Mouse (Mus musculus) cerebellum, adult 2 months (tissue): ENCODE data around the gene Casz1. TPM values are rescaled to one million over a fixed set of nuclear protein-coding genes. Genes with fewer than 3 reads are reported as not detected.

Experiments
- DNase-seq, 2 experiments: peaks; one replicate each; pipeline ENCODE4 v3.0.0; 2021
- H3K27ac ChIP-seq: fragments of 200-500 bp; 2 replicates; pipeline ENCODE4 v1.5.1; 2012; ENCODE audit warnings: low read length, control low read depth, inconsistent platforms; ENCODE audit not compliant: insufficient read depth
- H3K27me3 ChIP-seq: fragments of 200-500 bp; 2 replicates; pipeline ENCODE4 v1.6.1; 2012; ENCODE audit warnings: inconsistent platforms, mild to moderate bottlenecking, low read length, moderate library complexity; ENCODE audit not compliant: control insufficient read depth, insufficient read depth
- H3K4me1 ChIP-seq: fragments of 200-500 bp; 2 replicates; pipeline ENCODE4 v1.6.1; 2011; ENCODE audit warnings: low read length; ENCODE audit not compliant: control insufficient read depth, insufficient read depth
- H3K4me3 ChIP-seq: fragments of 200-500 bp; replicated peaks from 2 replicates; pipeline ENCODE3; 2011; ENCODE audit warnings: mild to moderate bottlenecking, low read depth, low read length, control low read depth; ENCODE audit not compliant: insufficient read depth
- CTCF ChIP-seq: fragments of 200-500 bp; IDR thresholded peaks from 2 replicates; pipeline ENCODE4 v1.5.1; 2011; ENCODE audit warnings: low read depth, mild to moderate bottlenecking, control low read depth, low read length, moderate library complexity, borderline replicate concordance; ENCODE audit not compliant: insufficient read depth
- POLR2A ChIP-seq: fragments of 200-500 bp; IDR thresholded peaks from 2 replicates; pipeline ENCODE4 v1.6.1; 2011; ENCODE audit warnings: low read length, control low read depth, borderline replicate concordance; ENCODE audit not compliant: insufficient read depth
- WGBS: fragments of 180-500 bp; shearing (Covaris S2); methylation state at CpG from one replicate; pipeline ENCODE4 v1.1.7; 2018; 5-methylcytosine and 5-hydroxymethylcytosine counted together
- polyA plus RNA-seq: library from polyadenylated mRNA; depleted of rRNA; stranded (reverse); fragments of >200 nt; gene quantifications from 2 replicates; pipeline ENCODE4 v1.2.3, GENCODE M21; 2012

The Casz1 gene
- polyA plus RNA-seq, 1 experiment, result 1.5 TPM

DNA sequence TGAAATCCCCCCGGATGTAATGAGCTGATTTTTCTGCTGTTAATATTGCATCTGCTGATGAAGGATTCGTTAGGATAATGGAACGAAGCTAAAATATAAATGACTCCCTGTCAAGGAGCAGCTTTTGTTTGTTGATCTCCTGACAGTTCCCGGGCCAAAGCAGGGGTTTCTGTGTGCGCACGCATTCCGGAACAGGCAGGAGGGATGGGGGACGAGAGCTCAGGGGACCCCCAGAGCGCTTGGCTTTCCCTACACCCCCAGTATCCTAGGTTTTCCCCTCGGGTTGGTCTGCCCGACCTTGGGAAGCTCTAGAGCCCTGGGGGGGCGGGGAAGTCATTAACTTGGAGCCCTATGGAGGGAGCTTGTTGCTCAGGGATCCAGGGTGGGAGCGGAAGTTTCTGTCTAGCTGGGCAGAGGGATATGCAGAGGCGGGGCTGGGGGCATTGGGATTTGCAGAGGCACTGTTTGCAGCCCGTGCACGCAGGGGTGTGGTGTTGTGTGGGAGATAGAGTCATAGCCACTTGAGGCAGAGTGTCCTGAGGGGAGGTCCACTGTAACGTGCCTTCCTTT is 78.2 kb downstream of the Casz1 start:
- TF ChIP-seq CTCF, result no peak
- no peak for TF ChIP-seq POLR2A
- Histone ChIP-seq H3K4me1 (peaks cover 7% of the 10 kb centered on the region), H3K4me3 (no peak overlapping the region), H3K27me3 (peaks cover 2% of the 10 kb centered on the region; the same call in 1 of the 2 replicates), H3K27ac (no peak overlapping the region)
- no peak for DNase-seq
- WGBS, result 43% methylated on average over 17 of the region's 17 CpGs

DNA sequence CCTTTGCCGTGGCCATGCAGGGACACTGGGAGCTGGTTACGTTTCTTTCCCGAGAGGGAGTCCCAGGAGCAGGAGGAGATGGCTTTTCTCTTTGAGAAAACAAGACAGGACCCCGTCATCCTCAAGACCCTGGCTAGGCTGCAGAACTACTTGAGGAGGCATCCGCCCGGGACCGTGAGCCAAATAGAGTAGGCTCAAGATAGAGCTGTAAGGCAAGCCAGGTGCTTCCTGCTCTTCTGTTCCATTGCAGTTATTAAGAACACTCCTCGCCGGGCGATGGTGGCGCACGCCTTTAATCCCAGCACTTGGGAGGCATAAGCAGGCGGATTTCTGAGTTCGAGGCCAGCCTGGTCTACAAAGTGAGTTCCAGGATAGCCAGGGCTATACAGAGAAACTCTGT is 80.4 kb downstream of the Casz1 start:
- Histone ChIP-seq H3K4me1 (peaks cover 7% of the 10 kb centered on the region), H3K27me3 (peaks cover 2% of the 10 kb centered on the region; the same call in 1 of the 2 replicates), H3K4me3 (no peak overlapping the region), H3K27ac (no peak overlapping the region)
- 84% methylated on average over 14 of the region's 14 CpGs for WGBS
- DNase-seq, result no peak
- TF ChIP-seq POLR2A (no peak), CTCF (no peak)

DNA sequence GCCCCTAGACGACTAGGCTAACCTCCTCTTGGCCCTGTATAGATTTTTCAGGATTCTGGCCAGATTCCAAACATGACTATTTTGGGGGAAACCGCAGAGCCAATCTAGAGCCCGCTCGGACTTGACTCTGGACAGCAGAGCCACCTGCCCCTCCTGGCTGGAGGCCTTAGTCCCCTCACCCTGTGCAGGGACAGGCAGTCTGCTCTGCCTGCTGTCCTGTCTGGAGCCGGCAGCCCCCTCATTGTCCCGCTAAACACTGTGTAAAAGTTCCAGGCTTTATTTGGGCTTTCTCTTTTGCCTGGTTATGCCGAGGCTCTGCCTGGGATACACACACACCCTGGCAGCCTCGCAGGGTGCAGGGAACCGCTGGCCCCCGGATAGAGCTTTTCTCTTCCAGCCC is 81.2 kb downstream of the Casz1 start:
- Histone ChIP-seq H3K27ac (no peak overlapping the region), H3K27me3 (peaks cover 2% of the 10 kb centered on the region; the same call in 1 of the 2 replicates), H3K4me1 (peaks cover 7% of the 10 kb centered on the region), H3K4me3 (no peak overlapping the region)
- TF ChIP-seq POLR2A (no peak), CTCF (no peak)
- WGBS, result 14% methylated on average over 10 of the region's 10 CpGs
- DNase-seq, result no peak

- Histone ChIP-seq H3K4me1 (peaks cover 7% of the 10 kb centered on the region), H3K4me3 (no peak overlapping the region), H3K27me3 (peaks cover 2% of the 10 kb centered on the region; the same call in 1 of the 2 replicates), H3K27ac (no peak overlapping the region)
- WGBS, result 25% methylated on average over 9 of the region's 9 CpGs
- no peak for DNase-seq
- TF ChIP-seq POLR2A (no peak), CTCF (no peak)
These were observed 81.8 kb downstream of the Casz1 start for GRCm38 (mm10) chr4:148885921-148886540.

DNA sequence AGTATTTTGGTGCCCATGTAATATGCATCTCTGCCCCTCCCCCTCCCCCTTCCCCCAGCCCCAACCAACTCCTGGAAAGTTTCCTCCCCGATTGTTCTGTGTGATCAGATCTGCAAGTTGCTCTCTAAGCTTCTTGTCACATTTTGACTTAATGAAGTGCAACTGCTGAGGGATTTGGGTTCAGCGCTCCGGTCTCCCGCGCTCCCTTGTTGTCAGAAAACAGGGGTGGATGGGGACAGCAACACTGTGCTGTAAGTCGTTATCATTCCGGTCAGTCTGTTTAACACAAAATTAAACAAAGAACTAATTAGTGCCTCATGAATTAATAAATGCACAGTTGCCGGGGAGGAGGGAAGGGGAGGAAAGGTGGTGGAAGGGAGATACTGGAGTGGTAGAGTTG is 84.0 kb downstream of the Casz1 start:
- TF ChIP-seq POLR2A, result no peak
- no peak for TF ChIP-seq CTCF
- WGBS, result 62% methylated on average over 8 of the region's 8 CpGs
- no peaks in the 10 kb centered on the region; the same call in 1 of the 2 replicates for H3K27me3 ChIP-seq
- H3K27ac ChIP-seq, result no peak overlapping the region
- H3K4me1 ChIP-seq, result no peaks in the 10 kb centered on the region
- DNase-seq, result no peak
- H3K4me3 ChIP-seq, result no peak overlapping the region

DNA sequence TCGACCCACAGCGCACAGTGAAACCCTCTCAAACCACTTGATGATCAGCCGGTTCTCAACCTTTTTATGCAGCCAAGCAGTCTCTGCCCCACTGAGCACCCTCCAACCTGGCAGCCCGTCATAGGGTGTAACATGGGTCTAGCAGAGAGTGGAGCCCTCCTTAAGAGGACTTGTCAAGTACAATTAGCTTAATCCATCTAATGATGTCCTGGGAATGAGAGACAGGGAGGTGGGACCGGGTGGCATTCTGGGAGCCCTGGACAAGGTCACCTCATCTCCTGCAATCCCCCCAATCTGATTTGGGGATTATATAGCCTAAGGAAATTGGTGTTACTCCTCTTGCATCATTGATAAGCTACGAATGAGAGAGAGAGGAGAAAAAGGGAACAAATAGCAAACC is 84.8 kb downstream of the Casz1 start:
- Histone ChIP-seq H3K27me3 (no peaks in the 10 kb centered on the region; the same call in 1 of the 2 replicates), H3K27ac (no peak overlapping the region), H3K4me1 (no peaks in the 10 kb centered on the region), H3K4me3 (no peak overlapping the region)
- TF ChIP-seq CTCF, result no peak
- TF ChIP-seq POLR2A, result no peak
- DNase-seq, result no peak
- WGBS, result 75% methylated on average over 6 of the region's 6 CpGs

GRCm38 (mm10) chr4:148890442-148890841 is 86.2 kb downstream of the Casz1 start:
- Histone ChIP-seq H3K27ac (no peak overlapping the region), H3K4me3 (no peak overlapping the region), H3K27me3 (no peaks in the 10 kb centered on the region; the same call in 1 of the 2 replicates), H3K4me1 (no peaks in the 10 kb centered on the region)
- WGBS, result 69% methylated on average over 8 of the region's 8 CpGs
- DNase-seq, result no peak
- TF ChIP-seq POLR2A, result no peak
- no peak for TF ChIP-seq CTCF
